Mouse (Mus musculus): ENCODE results near the gene Eml6. TPM values are rescaled to one million over a fixed set of nuclear protein-coding genes. Genes with fewer than 3 reads are reported as not detected.
"Not testable (repeated sequence)": the region's sequence is repeated elsewhere in the genome, so short reads cannot be mapped to it uniquely, and the experiment has no call there.

The Eml6 gene
- polyA plus RNA-seq, 1 experiment from 2014 or later: 0.50 TPM

DNA sequence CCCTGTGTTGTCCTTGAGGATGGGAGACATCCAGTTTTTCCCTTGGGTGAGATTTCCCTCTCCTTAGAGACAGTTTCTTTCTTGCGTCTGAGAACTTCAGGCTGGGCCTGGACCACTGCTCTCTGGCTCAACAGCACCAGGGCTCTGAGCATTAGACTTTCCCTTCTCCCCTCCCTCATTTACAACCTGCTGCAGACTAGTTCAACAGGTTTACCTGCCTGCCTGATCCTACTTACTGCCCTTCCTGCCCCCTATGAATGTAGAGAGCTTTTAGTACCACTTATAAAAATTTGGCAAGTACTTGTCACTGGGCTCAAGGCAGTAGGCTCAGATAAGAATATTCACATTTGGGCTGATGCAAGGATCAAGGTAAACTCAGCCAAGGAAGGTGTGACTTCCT, 199.8 kb downstream of the Eml6 start:
- peaks cover 8% of the 10 kb centered on the region for H3K4me1 ChIP-seq
- WGBS: 85% methylated on average over 1 of the region's 1 CpGs
- peaks cover 43% of the 10 kb centered on the region for H3K27me3 ChIP-seq (ENCODE audit: low read depth, poor library complexity, severe bottlenecking)
- H3K4me3 ChIP-seq: no peak overlapping the region
- no peaks in the 10 kb centered on the region for H3K9me3 ChIP-seq (replicated peaks)
- DNase-seq (ENCODE audit: low spot score): no peak
- no peaks in the 10 kb centered on the region for H3K36me3 ChIP-seq
- H3K27ac ChIP-seq: no peak overlapping the region

DNA sequence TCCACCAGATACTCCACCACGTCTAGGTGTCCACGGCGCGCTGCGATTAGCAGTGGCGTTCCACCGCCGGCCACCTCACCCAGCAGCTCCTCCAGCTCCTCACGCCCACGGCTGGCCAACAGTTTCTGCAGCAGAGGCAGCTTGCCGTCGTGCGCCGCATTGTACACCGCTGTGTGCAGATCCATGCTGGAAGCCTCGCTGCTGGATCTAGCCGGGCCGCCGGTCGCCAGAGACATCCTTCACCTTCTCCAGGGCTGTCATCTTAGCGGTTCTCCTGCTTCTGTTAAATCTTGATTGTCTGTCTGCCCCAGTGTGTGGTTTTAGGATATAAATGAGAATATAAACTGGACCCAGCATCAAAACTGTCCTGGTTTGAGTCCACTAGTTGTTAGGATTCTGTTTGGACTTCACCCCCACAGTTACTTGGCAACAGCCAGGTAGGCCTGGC, 200.5 kb downstream of the Eml6 start, which contains the start of gene 4931440F15Rik:
Gene 4931440F15Rik, minus strand, starts transcription at position 398 of the 448 bp plus-strand sequence.
- Histone ChIP-seq H3K27me3 (ENCODE audit: low read depth, poor library complexity, severe bottlenecking) (peaks cover 43% of the 10 kb centered on the region), H3K4me3 (peak within 1 kb of the TSS; percentile 34)
- H3K36me3 ChIP-seq; H3K4me1 ChIP-seq; H3K27ac ChIP-seq; H3K9me3 ChIP-seq (replicated peaks): not testable (repeated sequence)
- DNase-seq (ENCODE audit: low spot score): peak; percentile 30
- WGBS: 44% methylated on average over 21 of the region's 21 CpGs

DNA sequence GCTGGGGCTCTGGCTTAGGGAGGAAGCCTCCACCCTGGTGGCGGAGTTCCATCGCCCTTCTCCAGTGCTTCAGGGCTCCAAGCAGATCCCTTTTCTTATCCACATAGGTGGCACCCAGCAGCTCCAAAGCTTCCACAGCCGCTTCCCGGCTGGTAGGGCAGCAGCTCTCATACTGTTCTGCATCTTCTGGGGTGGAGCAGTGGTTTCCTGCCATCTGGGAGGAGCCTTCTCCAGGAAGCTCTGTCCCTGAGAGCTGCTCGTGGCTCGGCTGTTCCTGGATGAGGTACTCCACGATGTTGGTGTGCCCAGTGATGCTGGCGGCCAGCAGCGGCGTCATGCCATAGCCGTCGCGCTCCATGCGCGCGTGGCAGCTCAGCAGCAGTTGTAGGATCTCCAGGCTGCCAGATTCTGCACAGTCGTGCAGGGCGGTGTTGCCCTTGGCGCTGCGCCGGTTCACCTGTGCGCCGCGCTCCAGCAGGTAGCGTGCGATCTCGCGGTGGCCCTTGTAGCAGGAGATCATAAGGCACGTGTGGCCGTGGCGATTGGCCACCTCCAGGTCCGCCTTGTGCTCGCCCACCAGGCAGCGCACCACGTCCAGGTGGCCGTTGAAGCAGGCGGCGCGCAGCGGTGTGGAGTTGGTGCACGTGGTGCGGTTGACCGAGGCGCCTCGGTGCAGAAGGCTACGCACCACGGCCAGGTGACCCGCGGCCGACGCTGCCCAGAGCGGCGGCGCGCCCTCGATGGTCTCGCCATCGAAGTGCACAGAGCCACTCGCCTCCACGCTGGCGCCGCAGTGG, 201.2 kb downstream of the Eml6 start:
- not testable (repeated sequence) for H3K27ac ChIP-seq

DNA sequence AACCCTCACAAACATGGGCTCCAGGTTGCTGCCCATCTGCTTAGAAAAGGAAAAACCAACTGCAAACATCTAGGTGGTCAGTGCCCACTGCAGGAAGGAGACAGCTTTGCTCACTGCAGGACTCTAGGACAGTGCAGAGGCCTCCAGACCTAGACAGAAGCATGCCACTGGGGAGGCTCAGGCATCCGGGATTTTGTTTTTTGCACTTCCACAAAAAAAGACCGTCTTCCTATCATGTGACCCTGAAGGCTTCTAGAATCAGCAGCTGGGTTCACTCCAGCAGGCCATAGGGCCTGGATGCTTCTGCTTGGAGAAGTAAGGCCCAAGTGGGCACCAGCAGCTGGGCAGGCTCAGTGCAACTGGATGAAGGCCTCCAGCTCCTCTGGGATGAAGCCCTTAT, 202.7 kb downstream of the Eml6 start:
- Histone ChIP-seq H3K9me3 (replicated peaks) (no peaks in the 10 kb centered on the region), H3K27ac (no peak overlapping the region), H3K4me1 (peaks cover 8% of the 10 kb centered on the region), H3K27me3 (ENCODE audit: low read depth, poor library complexity, severe bottlenecking) (peaks cover 43% of the 10 kb centered on the region), H3K4me3 (no peak overlapping the region), H3K36me3 (no peaks in the 10 kb centered on the region)
- WGBS: 93% methylated on average over 2 of the region's 2 CpGs
- DNase-seq (ENCODE audit: low spot score): no peak

More for the DNA sequence above, 201.2 kb downstream of the Eml6 start:
- H3K4me3 ChIP-seq: peak overlapping the region; percentile 34
- H3K4me1 ChIP-seq; H3K9me3 ChIP-seq (replicated peaks); H3K36me3 ChIP-seq: not testable (repeated sequence)
- H3K27me3 ChIP-seq (ENCODE audit: low read depth, poor library complexity, severe bottlenecking): peaks cover 43% of the 10 kb centered on the region
- peak; percentile 42 for DNase-seq (ENCODE audit: low spot score)
- 19% methylated on average over 62 of the region's 62 CpGs for WGBS

DNA sequence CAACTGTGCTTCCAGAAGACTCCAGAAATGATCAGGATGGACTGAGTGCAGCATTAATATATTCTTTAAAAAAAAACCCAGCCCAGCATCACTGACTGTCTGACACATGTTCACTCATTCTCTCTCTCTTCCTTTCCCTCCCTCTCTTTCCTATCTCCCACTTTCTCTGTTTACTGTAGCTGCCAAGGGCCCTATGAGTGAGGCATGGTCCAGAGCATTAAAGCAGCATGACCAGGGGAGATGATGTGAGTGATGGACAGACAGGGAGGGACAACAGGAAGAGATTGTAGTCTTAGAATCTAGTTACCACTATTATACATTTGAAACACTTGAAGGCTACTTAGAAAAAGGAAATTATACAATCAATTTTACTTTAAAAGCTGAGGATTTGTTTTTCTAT, 210.2 kb downstream of the Eml6 start:
- Histone ChIP-seq H3K4me1 (peaks cover 6% of the 10 kb centered on the region), H3K27me3 (ENCODE audit: low read depth, poor library complexity, severe bottlenecking) (no peaks in the 10 kb centered on the region), H3K27ac (no peak overlapping the region), H3K4me3 (no peak overlapping the region), H3K9me3 (replicated peaks) (no peaks in the 10 kb centered on the region), H3K36me3 (no peaks in the 10 kb centered on the region)
- no peak for DNase-seq (ENCODE audit: low spot score)

DNA sequence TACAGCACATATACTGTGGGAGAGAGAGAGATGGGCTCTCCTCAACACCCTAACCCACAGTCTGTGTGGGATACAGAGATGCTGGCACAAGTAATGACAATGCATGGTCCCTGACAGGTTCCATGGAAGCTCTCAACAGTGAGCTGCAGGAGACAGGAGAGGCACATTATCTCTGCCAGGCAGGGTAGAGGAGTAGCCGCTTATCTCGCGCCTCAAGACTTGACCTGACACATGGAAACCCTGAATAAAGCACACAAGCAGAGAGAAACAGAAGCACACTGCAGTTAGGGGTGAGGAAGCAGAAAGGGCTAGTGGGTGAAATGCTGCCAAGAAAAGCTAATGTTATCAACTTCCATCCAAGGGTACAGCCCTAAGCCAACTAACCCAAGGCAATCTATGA, 210.6 kb downstream of the Eml6 start:
- no peaks in the 10 kb centered on the region for H3K36me3 ChIP-seq
- DNase-seq (ENCODE audit: low spot score): no peak
- H3K27me3 ChIP-seq (ENCODE audit: low read depth, poor library complexity, severe bottlenecking): no peaks in the 10 kb centered on the region
- no peaks in the 10 kb centered on the region for H3K9me3 ChIP-seq (replicated peaks)
- 90% methylated on average over 3 of the region's 3 CpGs for WGBS
- H3K4me3 ChIP-seq: no peak overlapping the region
- peaks cover 6% of the 10 kb centered on the region for H3K4me1 ChIP-seq
- no peak overlapping the region for H3K27ac ChIP-seq

DNA sequence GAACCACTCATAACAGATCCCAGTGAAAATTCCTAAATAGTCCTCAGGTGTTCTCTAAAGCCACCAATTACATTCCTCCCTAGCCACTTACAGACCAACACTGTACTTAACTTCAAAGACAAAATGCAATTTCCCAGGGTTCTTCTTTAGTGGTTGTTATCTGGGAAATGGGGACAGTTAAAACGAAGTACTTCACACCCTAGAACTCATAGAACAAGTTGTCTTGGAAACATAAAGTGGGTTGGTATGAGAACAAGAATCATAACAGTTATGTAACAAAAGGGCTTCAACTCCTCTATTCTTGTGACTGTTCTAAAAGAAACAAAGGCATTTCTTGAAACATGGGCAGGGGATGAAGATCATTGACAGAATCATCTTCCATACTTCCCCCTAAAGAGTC, 212.6 kb downstream of the Eml6 start:
- no peak for DNase-seq (ENCODE audit: low spot score)
- Histone ChIP-seq H3K9me3 (replicated peaks) (no peaks in the 10 kb centered on the region), H3K36me3 (no peaks in the 10 kb centered on the region), H3K27me3 (ENCODE audit: low read depth, poor library complexity, severe bottlenecking) (no peaks in the 10 kb centered on the region), H3K4me3 (no peak overlapping the region), H3K27ac (no peak overlapping the region), H3K4me1 (peaks cover 6% of the 10 kb centered on the region)
- 90% methylated on average over 1 of the region's 1 CpGs for WGBS

DNA sequence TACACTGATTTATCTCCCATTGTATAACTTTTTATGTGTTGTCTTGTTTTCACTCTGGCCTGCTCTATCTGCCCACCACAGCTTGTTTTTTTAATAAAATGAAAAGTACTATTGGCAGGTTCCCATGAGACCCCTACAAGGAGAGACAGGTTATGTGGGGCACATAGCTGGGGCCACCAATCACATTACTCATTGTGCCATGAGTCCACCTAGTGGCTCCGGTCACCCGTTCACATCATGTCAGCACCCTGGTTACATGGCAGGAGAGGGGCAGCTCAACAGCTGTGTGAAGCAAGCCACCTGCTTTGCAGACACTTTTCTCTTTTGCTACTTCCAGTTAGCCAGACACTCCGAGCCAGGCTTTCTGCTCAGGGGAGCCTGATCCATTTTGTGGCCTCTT, 213.4 kb downstream of the Eml6 start:
- 78% methylated on average over 3 of the region's 3 CpGs for WGBS
- Histone ChIP-seq H3K27me3 (ENCODE audit: low read depth, poor library complexity, severe bottlenecking) (no peaks in the 10 kb centered on the region), H3K27ac (no peak overlapping the region), H3K4me1 (peaks cover 2% of the 10 kb centered on the region), H3K9me3 (replicated peaks) (no peaks in the 10 kb centered on the region), H3K4me3 (no peak overlapping the region), H3K36me3 (no peaks in the 10 kb centered on the region)
- DNase-seq (ENCODE audit: low spot score): no peak

DNA sequence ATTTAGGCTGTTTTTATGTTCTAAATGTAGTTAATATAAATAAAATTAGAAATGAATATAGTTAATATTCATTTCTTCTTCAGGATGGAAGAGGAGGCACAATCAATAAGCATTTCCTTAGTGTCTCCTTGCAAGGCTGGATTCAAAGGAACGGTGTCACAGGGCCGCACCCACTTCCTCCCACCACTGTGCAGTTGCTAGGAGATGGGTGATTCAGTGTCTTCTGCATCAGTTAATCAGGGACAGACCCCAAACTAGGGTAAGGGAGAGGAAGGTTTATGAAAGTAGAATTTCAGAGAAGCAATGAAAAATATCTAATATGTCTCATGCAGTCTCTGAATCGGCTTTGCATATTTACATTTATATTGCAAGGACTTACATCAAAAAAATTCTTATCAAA, 215.5 kb downstream of the Eml6 start:
- no peaks in the 10 kb centered on the region for H3K4me1 ChIP-seq
- 85% methylated on average over 3 of the region's 3 CpGs for WGBS
- H3K36me3 ChIP-seq: no peaks in the 10 kb centered on the region
- no peak overlapping the region for H3K27ac ChIP-seq
- no peak for DNase-seq (ENCODE audit: low spot score)
- H3K27me3 ChIP-seq (ENCODE audit: low read depth, poor library complexity, severe bottlenecking): no peaks in the 10 kb centered on the region
- H3K4me3 ChIP-seq: no peak overlapping the region
- H3K9me3 ChIP-seq (replicated peaks): no peaks in the 10 kb centered on the region

DNA sequence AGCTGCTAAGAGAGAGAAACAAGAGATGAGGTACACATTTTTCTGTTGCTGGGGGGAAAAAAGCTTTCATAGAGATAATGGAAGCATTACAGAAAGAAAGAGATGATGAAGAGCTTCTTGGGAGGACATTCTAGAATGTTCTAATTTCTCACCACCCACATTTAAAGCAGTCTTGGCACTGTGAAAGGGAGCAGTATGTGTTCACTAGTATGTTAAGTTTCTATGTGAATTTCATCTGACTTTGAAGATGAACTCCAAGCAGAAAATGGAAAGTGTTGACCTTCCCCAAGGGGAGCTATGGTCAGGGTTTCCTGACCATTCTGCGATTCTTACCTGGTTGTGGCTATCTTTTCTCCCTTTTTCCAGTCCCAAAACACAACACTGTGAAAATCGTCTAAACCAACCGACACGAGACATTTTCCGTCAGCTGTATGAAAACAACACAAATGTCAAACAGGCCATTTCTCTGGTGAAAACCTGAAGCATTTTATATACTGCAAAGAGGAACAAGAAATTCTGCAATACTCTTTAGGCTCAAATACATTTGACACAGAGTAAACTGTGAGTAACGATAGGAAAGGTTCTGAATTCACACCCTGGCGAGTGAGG, 216.7 kb downstream of the Eml6 start:
- no peaks in the 10 kb centered on the region for H3K9me3 ChIP-seq (replicated peaks)
- no peaks in the 10 kb centered on the region for H3K36me3 ChIP-seq
- no peak overlapping the region for H3K27ac ChIP-seq
- 92% methylated on average over 7 of the region's 7 CpGs for WGBS
- DNase-seq (ENCODE audit: low spot score): no peak
- H3K4me1 ChIP-seq: no peaks in the 10 kb centered on the region
- no peaks in the 10 kb centered on the region for H3K27me3 ChIP-seq (ENCODE audit: low read depth, poor library complexity, severe bottlenecking)
- no peak overlapping the region for H3K4me3 ChIP-seq

DNA sequence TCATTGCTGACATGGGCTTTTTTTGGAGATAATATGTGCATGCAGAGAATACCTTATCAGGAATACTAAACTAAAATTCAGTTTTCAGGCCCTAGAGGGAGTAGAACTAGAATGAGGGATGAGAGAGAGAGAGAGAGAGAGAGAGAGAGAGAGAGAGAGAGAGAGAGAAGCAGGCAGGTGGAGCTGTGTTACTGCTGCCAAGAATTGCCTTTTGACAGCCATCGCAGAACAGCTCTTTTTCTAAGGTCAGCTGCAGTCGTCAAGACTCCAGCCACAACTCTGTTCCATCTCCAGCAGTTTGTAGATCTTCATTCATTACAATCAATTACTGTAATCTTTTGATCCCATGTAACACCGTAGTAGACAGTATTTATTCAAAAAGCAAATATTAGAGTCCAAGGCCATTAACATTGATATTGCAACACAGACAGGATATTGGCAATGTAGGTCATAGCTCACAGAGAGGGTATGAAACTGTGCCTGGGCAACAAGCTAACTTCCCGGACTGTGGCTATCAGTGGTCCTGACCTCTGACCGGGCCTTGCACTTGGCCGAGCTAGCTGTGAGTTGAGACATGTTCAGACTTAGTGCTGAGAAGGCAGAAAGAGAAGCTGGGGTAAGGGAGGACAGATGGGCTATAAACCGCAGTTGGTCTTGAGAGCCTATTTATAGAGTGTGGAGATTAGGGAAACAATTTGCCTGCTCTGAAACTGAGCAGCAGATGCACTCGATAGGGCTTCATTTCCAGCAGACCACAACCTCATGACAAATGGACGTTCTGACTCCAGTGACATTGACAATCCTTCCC, 217.5 kb downstream of the Eml6 start:
- 55% methylated on average over 9 of the region's 9 CpGs for WGBS
- DNase-seq (ENCODE audit: low spot score): no peak
- H3K4me3 ChIP-seq: no peak overlapping the region
- no peaks in the 10 kb centered on the region for H3K36me3 ChIP-seq
- no peaks in the 10 kb centered on the region for H3K4me1 ChIP-seq
- H3K9me3 ChIP-seq (replicated peaks): no peaks in the 10 kb centered on the region
- H3K27me3 ChIP-seq (ENCODE audit: low read depth, poor library complexity, severe bottlenecking): no peaks in the 10 kb centered on the region
- no peak overlapping the region for H3K27ac ChIP-seq

DNA sequence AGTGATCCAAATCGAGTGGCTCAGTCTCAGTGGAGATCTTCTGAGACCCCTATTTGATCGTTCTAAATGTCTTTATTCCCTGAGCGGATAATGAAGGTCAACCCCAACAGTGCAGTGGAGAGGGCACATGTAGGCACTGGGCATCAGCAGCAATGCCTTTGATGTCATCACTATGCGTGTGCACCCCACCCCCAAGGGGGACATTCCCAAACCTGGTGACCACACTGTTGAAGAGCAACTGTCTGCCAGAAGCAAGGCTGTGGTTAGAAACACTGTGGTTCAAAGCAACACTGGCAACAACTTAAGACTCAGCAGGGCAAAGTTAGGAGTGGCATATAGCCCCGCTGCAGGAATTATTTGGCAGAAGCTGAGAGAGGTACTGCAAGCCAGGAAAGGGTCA, 218.5 kb downstream of the Eml6 start:
- WGBS: 91% methylated on average over 5 of the region's 5 CpGs
- no peaks in the 10 kb centered on the region for H3K36me3 ChIP-seq
- no peaks in the 10 kb centered on the region for H3K27me3 ChIP-seq (ENCODE audit: low read depth, poor library complexity, severe bottlenecking)
- H3K4me1 ChIP-seq: no peaks in the 10 kb centered on the region
- DNase-seq (ENCODE audit: low spot score): no peak
- no peaks in the 10 kb centered on the region for H3K9me3 ChIP-seq (replicated peaks)
- no peak overlapping the region for H3K4me3 ChIP-seq
- H3K27ac ChIP-seq: no peak overlapping the region
